Mouse (Mus musculus) embryonic fibroblast, embryonic 13.5 days (primary cell): ENCODE data around the gene Slc25a42. TPM values are rescaled to one million over a fixed set of nuclear protein-coding genes. Genes with fewer than 3 reads are reported as not detected.

Experiments
- H3K27ac ChIP-seq: 2 replicates; pipeline ENCODE4 v1.5.1; 2012; ENCODE audit warnings: low read length, control low read depth, inconsistent platforms; ENCODE audit not compliant: insufficient read depth
- H3K4me1 ChIP-seq: 2 replicates; pipeline ENCODE4 v1.6.1; 2011; ENCODE audit warnings: low read length; ENCODE audit not compliant: control insufficient read depth, insufficient read depth
- H3K4me3 ChIP-seq: 2 replicates; pipeline ENCODE4 v1.5.1; 2011; ENCODE audit warnings: mild to moderate bottlenecking, control low read depth, low read length; ENCODE audit not compliant: insufficient read depth
- CTCF ChIP-seq: IDR thresholded peaks from 2 replicates; pipeline ENCODE4 v1.5.1; 2011; ENCODE audit warnings: mild to moderate bottlenecking, control low read depth, low read length, moderate library complexity, borderline replicate concordance; ENCODE audit not compliant: insufficient read depth
- POLR2A ChIP-seq: IDR thresholded peaks from 2 replicates; pipeline ENCODE4 v1.6.1; 2011; ENCODE audit warnings: low read depth, mild to moderate bottlenecking, control low read depth, low read length, moderate library complexity
- polyA plus RNA-seq: library from polyadenylated mRNA; stranded (reverse); fragments of >200 nt; gene quantifications from 2 replicates; pipeline ENCODE4 v1.2.4, GENCODE M21; 2011; ENCODE audit warnings: low read depth; ENCODE audit not compliant: missing spikeins, insufficient read length

Gene Slc25a42
- polyA plus RNA-seq, 1 experiment = 5.3 TPM

GRCm38 (mm10) chr8:70158069-70158853 lies 53.8 kb downstream of the Slc25a42 start:
- H3K4me3 ChIP-seq = peak overlapping the region; percentile 27; the same call in 1 of the 2 replicates
- no peaks in the 10 kb centered on the region for H3K4me1 ChIP-seq
- TF ChIP-seq CTCF (no peak), POLR2A (no peak)
- H3K27ac ChIP-seq = no peak overlapping the region

- Histone ChIP-seq H3K27ac (no peak overlapping the region), H3K4me3 (no peak overlapping the region), H3K4me1 (no peaks in the 10 kb centered on the region)
- TF ChIP-seq CTCF (no peak), POLR2A (no peak)
Observed at GRCm38 (mm10) chr8:70157240-70157800, 54.8 kb downstream of the Slc25a42 start.

GRCm38 (mm10) chr8:70152537-70153257 lies 59.4 kb downstream of the Slc25a42 start:
- Histone ChIP-seq H3K4me1 (no peaks in the 10 kb centered on the region), H3K4me3 (no peak overlapping the region), H3K27ac (no peak overlapping the region)
- TF ChIP-seq POLR2A = no peak; the same call in 1 of the 2 replicates
- no peak for TF ChIP-seq CTCF

- Histone ChIP-seq H3K27ac (no peak overlapping the region), H3K4me1 (no peaks in the 10 kb centered on the region), H3K4me3 (no peak overlapping the region)
- TF ChIP-seq POLR2A (no peak), CTCF (no peak)
Observed at GRCm38 (mm10) chr8:70150158-70150557, 61.9 kb downstream of the Slc25a42 start.

- H3K4me3 ChIP-seq = no peak overlapping the region
- TF ChIP-seq CTCF (no peak), POLR2A (no peak)
- H3K4me1 ChIP-seq = no peaks in the 10 kb centered on the region
- H3K27ac ChIP-seq = no peak overlapping the region
Observed at GRCm38 (mm10) chr8:70147678-70148607, 64.2 kb downstream of the Slc25a42 start.

GRCm38 (mm10) chr8:70139981-70140380 lies 72.1 kb downstream of the Slc25a42 start:
- Histone ChIP-seq H3K27ac (peak overlapping the region; percentile 49), H3K4me1 (0 out of 2 replicates have a peak, but pooled peaks cover 7% of the 10 kb centered on the region), H3K4me3 (peak overlapping the region; percentile 77)
- TF ChIP-seq POLR2A (no peak), CTCF (no peak)

GRCm38 (mm10) chr8:70139026-70139857 lies 72.9 kb downstream of the Slc25a42 start, which contains the start of the genes Rfxank, Borcs8 and Mef2b:
TSS of gene Rfxank (minus strand) at chr8:70139154.
TSS of gene Borcs8 (plus strand) at chr8:70139499.
TSS of gene Mef2b (plus strand) at chr8:70139711.
- H3K4me3 ChIP-seq = peak within 1 kb of the TSS; percentile 77
- H3K27ac ChIP-seq = peak within 1 kb of the TSS; percentile 49
- TF ChIP-seq POLR2A (peak; percentile 92), CTCF (no peak)
- H3K4me1 ChIP-seq = 0 out of 2 replicates have a peak, but pooled peaks cover 7% of the 10 kb centered on the region

- Histone ChIP-seq H3K27ac (no peak overlapping the region), H3K4me3 (peak overlapping the region; percentile 53; the same call in 1 of the 2 replicates), H3K4me1 (0 out of 2 replicates have a peak, but pooled peaks cover 7% of the 10 kb centered on the region)
- no peak for TF ChIP-seq POLR2A
- no peak for TF ChIP-seq CTCF
Observed at GRCm38 (mm10) chr8:70137890-70138289, 74.2 kb downstream of the Slc25a42 start.
